ENCODE assay signal across 8 mouse cellular contexts in genomic region chr3:57673586-57673985, GRCm38 (mm10). TPM values are rescaled to one million over a fixed set of nuclear protein-coding genes. Genes with fewer than 3 reads are reported as not detected.
A peak's percentile ranks its signal among the peaks of the same experiment; 100 is the strongest.
DNase-seq lines count a peak whose midpoint lies in the region.
"Had no signal": no experiment of that assay in that cellular context is flagged by ENCODE, and none has a peak within 500 bp of the region (broad histone marks: within the 10 kb centered on the region; RNA-seq: fewer than 3 reads in every experiment).

No protein-coding gene starts in this region.

- DNase-seq in layer of hippocampus, adult 9-11 months, result peak; percentile 38
- no peak for DNase-seq in layer of hippocampus, postnatal 25 days (ENCODE audit: extremely low spot score in 1 of 2, low spot score in 1 of 2)
- peak; percentile 33 for DNase-seq in fat pad, adult 2 months (ENCODE audit: extremely low read depth, low read depth, low spot score)
- peak; percentile 69 for DNase-seq in lung, postnatal 25 days (ENCODE audit: low spot score)
- peak; percentile 82 to 86 for DNase-seq in spleen, postnatal 36 days (ENCODE audit: low spot score in 2 of 2)
- no peak for DNase-seq in cerebellum, adult 9-11 months
- DNase-seq in ovary, adult 18-20 months (ENCODE audit: low spot score), result no peak
- DNase-seq: midbrain, embryonic 14.5 days had no signal

RNA-seq across cellular contexts. Expression of gene Ankub1, which starts 19.0 kb away (rescaled TPM):
- 1 to 10 TPM; 1.2 to 1.4 TPM for total RNA-seq in layer of hippocampus, postnatal 25 days (2021)

RNA-seq across cellular contexts. Expression of gene Commd2, which starts 22.1 kb away (rescaled TPM):
- total RNA-seq in layer of hippocampus, postnatal 25 days (2021), result 10 to 100 TPM; 19.5 to 21.6 TPM

Comparison
In these comparisons a context has a peak if more than half of its experiments do, and no peak if none do; other contexts are left out.
1. DNase-seq: peak in layer of hippocampus, adult 9-11 months (single experiment), fat pad, adult 2 months (single experiment), lung, postnatal 25 days (single experiment) and spleen, postnatal 36 days (2 of 2); none in layer of hippocampus, postnatal 25 days (0 of 2), cerebellum, adult 9-11 months (single experiment) and ovary, adult 18-20 months (single experiment).